Mouse (Mus musculus): ENCODE results near the gene Crabp2. TPM values are rescaled to one million over a fixed set of nuclear protein-coding genes. Genes with fewer than 3 reads are reported as not detected.
A peak's percentile ranks its signal among the peaks of the same experiment; 100 is the strongest.

Gene Crabp2
- polyA plus RNA-seq, 1 experiment from 2014 or later, result not detected

DNA sequence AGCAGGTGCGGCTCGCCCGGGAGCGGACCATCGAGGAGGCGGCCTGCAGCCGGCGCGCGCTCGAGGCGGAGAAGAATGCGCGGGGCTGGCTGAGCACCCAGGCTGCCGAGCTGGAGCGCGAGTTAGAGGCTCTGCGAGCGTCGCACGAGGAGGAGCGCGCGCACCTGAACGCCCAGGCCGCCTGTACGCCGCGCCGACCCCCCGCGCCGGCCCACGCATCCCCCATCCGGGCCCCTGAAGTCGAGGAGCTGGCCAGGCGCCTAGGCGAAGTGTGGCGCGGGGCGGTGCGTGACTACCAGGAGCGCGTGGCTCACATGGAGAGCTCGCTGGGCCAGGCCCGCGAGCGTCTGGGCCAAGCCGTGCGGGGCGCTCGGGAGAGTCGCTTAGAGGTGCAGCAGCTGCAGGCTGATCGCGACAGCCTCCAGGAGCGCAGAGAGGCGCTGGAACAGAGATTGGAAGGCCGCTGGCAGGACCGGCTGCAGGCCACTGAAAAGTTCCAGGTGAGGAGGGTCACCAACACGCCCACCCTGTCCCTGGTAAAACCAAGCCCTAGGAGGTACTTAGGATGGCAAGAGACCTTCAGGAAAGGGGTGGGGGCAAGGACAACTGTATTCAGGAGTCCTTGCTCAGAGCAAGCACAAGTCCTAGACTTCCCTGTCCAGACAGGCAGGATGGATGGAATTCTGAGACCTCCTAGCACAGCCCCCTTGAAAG lies 23.2 kb downstream of the Crabp2 start:
- no peak for DNase-seq
- ATAC-seq, result no peak; the same call in 1 of the 2 replicates
- Histone ChIP-seq H3K4me3 (ENCODE audit: low read depth, low read length) (peak overlapping the region; percentile 42), H3K27ac (ENCODE audit: low read depth) (no peak overlapping the region), H3K27me3 (ENCODE audit: insufficient read depth, low read length) (peaks cover 56% of the 10 kb centered on the region), H3K9me3 (ENCODE audit: low read length) (no peaks in the 10 kb centered on the region), H3K36me3 (replicated peaks; ENCODE audit: insufficient read depth, low read length) (no peaks in the 10 kb centered on the region), H3K9ac (replicated peaks) (no peak overlapping the region; the same call in 1 of the 2 replicates), H3K4me2 (ENCODE audit: low read depth, low read length) (peak overlapping the region; percentile 66), H3K4me1 (ENCODE audit: insufficient read depth) (peaks cover 13% of the 10 kb centered on the region)
- WGBS (ENCODE audit: insufficient replicate concordance), result 1% methylated on average over 43 of the region's 60 CpGs
- no peak for TF ChIP-seq CTCF (IDR thresholded peaks at IDR 0.05; ENCODE audit: low read depth)
- no peak for TF ChIP-seq EP300 (IDR thresholded peaks at IDR 0.05; ENCODE audit: low read depth)

DNA sequence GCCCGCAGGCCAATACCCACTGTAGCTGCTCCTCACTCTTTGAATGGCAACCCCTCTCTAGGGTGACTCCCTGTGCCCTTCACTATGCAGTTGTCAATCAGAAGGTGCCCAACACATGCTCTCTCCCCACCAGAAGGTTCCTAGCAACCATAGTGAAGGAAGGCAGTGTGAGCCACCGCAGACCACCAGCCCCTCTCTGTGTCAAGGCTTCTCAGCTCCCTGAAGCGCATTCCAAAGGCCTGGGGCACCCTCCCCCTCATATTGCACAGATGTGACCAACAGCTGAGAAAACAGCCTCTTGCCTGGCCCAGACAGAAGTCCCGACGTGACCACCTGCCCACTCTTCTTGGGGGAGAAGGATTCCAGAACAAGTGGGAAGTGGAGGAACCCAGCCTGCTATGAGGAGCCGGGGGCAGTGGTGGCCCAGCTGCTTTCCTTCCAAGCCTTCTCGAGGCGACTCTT lies 23.8 kb downstream of the Crabp2 start:
- no peaks in the 10 kb centered on the region for H3K9me3 ChIP-seq (ENCODE audit: low read length)
- WGBS (ENCODE audit: insufficient replicate concordance), result 33% methylated on average over 8 of the region's 8 CpGs
- H3K4me2 ChIP-seq (ENCODE audit: low read depth, low read length), result peak overlapping the region; percentile 66
- H3K36me3 ChIP-seq (replicated peaks; ENCODE audit: insufficient read depth, low read length), result no peaks in the 10 kb centered on the region
- no peak overlapping the region for H3K27ac ChIP-seq (ENCODE audit: low read depth)
- no peak overlapping the region for H3K9ac ChIP-seq (replicated peaks)
- DNase-seq, result no peak
- peaks cover 13% of the 10 kb centered on the region for H3K4me1 ChIP-seq (ENCODE audit: insufficient read depth)
- H3K27me3 ChIP-seq (ENCODE audit: insufficient read depth, low read length), result peaks cover 56% of the 10 kb centered on the region
- H3K4me3 ChIP-seq (ENCODE audit: low read depth, low read length), result peak overlapping the region; percentile 42; the same call in 1 of the 2 replicates
- ATAC-seq, result no peak
- TF ChIP-seq CTCF (IDR thresholded peaks at IDR 0.05; ENCODE audit: low read depth) (no peak), EP300 (IDR thresholded peaks at IDR 0.05; ENCODE audit: low read depth) (no peak)

DNA sequence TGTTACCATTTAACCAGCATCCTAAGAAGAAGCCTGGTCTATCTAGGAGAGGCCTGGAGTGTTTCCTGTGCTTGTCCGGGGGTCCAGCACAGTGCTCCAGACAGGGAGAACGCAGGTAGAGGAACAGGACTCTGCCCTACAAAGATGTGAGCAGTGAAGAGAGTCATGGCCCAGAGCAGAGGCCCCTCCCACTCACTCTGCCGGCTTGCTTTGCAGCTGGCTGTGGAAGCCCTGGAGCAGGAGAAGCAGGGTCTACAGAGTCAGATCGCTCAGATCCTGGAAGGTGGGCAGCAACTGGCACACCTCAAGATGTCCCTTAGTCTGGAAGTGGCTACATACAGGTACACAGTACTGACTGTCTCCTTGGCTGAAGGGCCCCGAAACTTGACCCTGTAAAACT lies 24.3 kb downstream of the Crabp2 start:
- no peak overlapping the region for H3K27ac ChIP-seq (ENCODE audit: low read depth)

DNA sequence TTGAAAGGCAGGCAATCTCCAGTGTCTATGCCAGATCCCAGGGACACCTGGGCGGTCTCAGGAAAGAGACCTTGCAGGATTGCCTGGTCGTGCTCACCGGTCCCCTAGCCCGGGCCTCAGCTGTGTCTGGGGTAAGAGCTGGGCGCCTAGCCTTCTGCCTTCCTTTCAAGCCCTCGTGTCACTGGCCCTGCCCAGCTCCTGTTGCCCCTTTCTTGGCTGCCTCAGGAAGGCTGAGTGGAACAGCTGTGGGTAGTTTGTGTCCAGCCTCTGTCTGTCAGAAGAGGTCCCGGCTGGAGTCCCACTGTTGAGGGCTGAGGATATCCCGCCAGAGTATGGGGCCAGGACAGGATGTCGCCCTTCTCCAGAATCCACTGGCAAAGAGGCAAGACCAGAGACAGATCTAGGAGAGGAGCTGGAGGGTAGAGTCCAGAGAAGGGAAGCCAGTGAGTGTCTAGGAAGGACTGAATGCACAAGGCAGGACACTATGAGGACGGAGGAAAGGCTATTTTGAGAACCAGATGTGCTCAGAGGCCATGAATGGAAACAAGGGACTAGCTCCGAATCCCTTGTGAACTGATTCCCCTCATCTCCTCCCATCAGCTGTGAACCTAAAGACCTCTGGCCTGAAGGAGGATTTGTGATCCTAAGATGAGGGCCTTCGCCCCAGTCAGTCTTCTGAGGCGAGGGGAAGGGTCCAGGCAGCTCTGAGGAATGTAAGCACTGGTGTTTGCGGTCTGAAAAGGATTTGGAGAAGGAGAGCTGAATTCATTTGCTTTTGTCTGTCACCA lies 25.3 kb downstream of the Crabp2 start:
- Histone ChIP-seq H3K9me3 (ENCODE audit: low read length) (no peaks in the 10 kb centered on the region), H3K36me3 (replicated peaks; ENCODE audit: insufficient read depth, low read length) (no peaks in the 10 kb centered on the region), H3K4me1 (ENCODE audit: insufficient read depth) (peaks cover 13% of the 10 kb centered on the region), H3K4me3 (ENCODE audit: low read depth, low read length) (no peak overlapping the region), H3K4me2 (ENCODE audit: low read depth, low read length) (no peak overlapping the region), H3K27ac (ENCODE audit: low read depth) (no peak overlapping the region), H3K9ac (replicated peaks) (no peak overlapping the region), H3K27me3 (ENCODE audit: insufficient read depth, low read length) (peaks cover 52% of the 10 kb centered on the region)
- ATAC-seq (no peak), DNase-seq (no peak)
- WGBS (ENCODE audit: insufficient replicate concordance), result 65% methylated on average over 14 of the region's 14 CpGs
- TF ChIP-seq EP300 (IDR thresholded peaks at IDR 0.05; ENCODE audit: low read depth) (no peak), CTCF (IDR thresholded peaks at IDR 0.05; ENCODE audit: low read depth) (no peak)

More for the DNA sequence above, 24.3 kb downstream of the Crabp2 start:
- Histone ChIP-seq H3K9me3 (ENCODE audit: low read length) (no peaks in the 10 kb centered on the region), H3K36me3 (replicated peaks; ENCODE audit: insufficient read depth, low read length) (no peaks in the 10 kb centered on the region), H3K4me3 (ENCODE audit: low read depth, low read length) (no peak overlapping the region), H3K27me3 (ENCODE audit: insufficient read depth, low read length) (peaks cover 56% of the 10 kb centered on the region), H3K4me2 (ENCODE audit: low read depth, low read length) (peak overlapping the region; percentile 66), H3K4me1 (ENCODE audit: insufficient read depth) (peaks cover 13% of the 10 kb centered on the region), H3K9ac (replicated peaks) (no peak overlapping the region)
- 36% methylated on average over 5 of the region's 5 CpGs for WGBS (ENCODE audit: insufficient replicate concordance)
- DNase-seq (no peak), ATAC-seq (no peak)
- TF ChIP-seq CTCF (IDR thresholded peaks at IDR 0.05; ENCODE audit: low read depth), result no peak
- TF ChIP-seq EP300 (IDR thresholded peaks at IDR 0.05; ENCODE audit: low read depth), result no peak

DNA sequence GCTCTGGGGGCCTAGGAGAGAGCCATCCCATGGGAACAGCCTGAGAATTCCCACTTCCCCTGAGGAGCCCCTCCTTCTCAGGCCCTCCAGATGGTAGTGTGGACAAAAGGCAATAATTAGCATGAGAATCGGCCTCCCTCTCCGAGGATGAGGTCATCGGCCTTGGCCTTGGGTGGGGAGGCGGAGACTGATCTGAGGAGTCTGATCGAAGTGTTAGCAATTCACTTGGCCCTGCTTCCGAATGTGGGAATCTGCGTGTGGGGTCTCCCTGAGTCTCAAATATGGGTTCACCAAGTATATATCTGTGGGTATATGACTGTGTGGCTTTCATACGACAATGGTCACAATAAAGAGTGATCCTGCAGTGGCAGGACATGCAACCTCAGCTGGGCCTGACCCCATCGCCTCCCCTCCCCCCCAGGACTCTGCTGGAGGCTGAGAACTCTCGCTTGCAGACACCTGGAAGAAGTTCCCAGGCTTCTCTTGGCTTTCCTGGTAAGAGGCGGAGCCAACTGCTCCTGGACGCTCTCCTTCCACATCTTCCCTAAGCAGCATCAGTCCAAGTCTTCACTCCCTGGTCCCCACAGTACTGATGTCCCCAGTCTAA lies 26.0 kb downstream of the Crabp2 start:
- ATAC-seq, result no peak
- no peak overlapping the region for H3K4me2 ChIP-seq (ENCODE audit: low read depth, low read length)
- H3K27me3 ChIP-seq (ENCODE audit: insufficient read depth, low read length), result peaks cover 52% of the 10 kb centered on the region

DNA sequence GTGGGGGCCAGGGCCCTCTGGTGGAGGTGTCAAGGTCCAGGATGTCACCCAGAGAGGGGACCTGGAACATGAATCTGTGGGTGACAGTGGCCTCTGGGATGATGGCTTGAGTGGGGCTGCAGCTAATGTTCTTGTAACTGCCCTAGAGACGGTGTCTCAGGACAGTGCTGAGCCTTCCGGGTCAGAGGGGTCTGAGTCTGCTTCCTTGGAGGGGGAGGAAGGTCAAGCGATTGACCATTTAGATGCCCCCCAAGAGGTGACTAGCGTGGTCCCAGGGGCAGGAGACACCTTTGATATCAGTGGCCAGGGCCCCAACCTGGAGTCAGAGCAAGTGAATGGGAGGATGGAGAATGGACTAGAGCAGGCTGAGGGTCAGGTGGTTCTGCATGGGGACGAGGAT lies 31.0 kb downstream of the Crabp2 start:
- H3K9ac ChIP-seq (replicated peaks), result no peak overlapping the region
- WGBS (ENCODE audit: insufficient replicate concordance), result 65% methylated on average over 5 of the region's 5 CpGs
- H3K9me3 ChIP-seq (ENCODE audit: low read length), result no peaks in the 10 kb centered on the region
- no peak for DNase-seq
- TF ChIP-seq EP300 (IDR thresholded peaks at IDR 0.05; ENCODE audit: low read depth) (no peak), CTCF (IDR thresholded peaks at IDR 0.05; ENCODE audit: low read depth) (no peak)
- H3K36me3 ChIP-seq (replicated peaks; ENCODE audit: insufficient read depth, low read length), result no peaks in the 10 kb centered on the region
- no peak overlapping the region for H3K4me3 ChIP-seq (ENCODE audit: low read depth, low read length)
- H3K27me3 ChIP-seq (ENCODE audit: insufficient read depth, low read length), result peaks cover 7% of the 10 kb centered on the region; the same call in 1 of the 2 replicates
- no peak for ATAC-seq
- H3K4me1 ChIP-seq (ENCODE audit: insufficient read depth), result peaks cover 20% of the 10 kb centered on the region
- H3K4me2 ChIP-seq (ENCODE audit: low read depth, low read length), result no peak overlapping the region
- no peak overlapping the region for H3K27ac ChIP-seq (ENCODE audit: low read depth)

More for the DNA sequence above, 26.0 kb downstream of the Crabp2 start:
- WGBS (ENCODE audit: insufficient replicate concordance), result 62% methylated on average over 12 of the region's 12 CpGs
- DNase-seq, result no peak
- Histone ChIP-seq H3K4me3 (ENCODE audit: low read depth, low read length) (no peak overlapping the region), H3K27ac (ENCODE audit: low read depth) (no peak overlapping the region), H3K4me1 (ENCODE audit: insufficient read depth) (peaks cover 13% of the 10 kb centered on the region), H3K9ac (replicated peaks) (no peak overlapping the region), H3K9me3 (ENCODE audit: low read length) (no peaks in the 10 kb centered on the region), H3K36me3 (replicated peaks; ENCODE audit: insufficient read depth, low read length) (no peaks in the 10 kb centered on the region)
- TF ChIP-seq EP300 (IDR thresholded peaks at IDR 0.05; ENCODE audit: low read depth) (no peak), CTCF (IDR thresholded peaks at IDR 0.05; ENCODE audit: low read depth) (no peak)

Measured in liver, postnatal 0 days (tissue).